Mouse (Mus musculus): ENCODE data around the gene Cacna2d3. TPM values are rescaled to one million over a fixed set of nuclear protein-coding genes. Genes with fewer than 3 reads are reported as not detected.
A peak's percentile ranks its signal among the peaks of the same experiment; 100 is the strongest.

Cacna2d3 gene
- polyA plus RNA-seq, 1 experiment from 2014 or later: 1.1 TPM

- no peaks in the 10 kb centered on the region for H3K9me3 ChIP-seq
- no peaks in the 10 kb centered on the region for H3K27me3 ChIP-seq (ENCODE audit: insufficient read depth, poor library complexity, severe bottlenecking)
- H3K4me3 ChIP-seq: peak overlapping the region; percentile 29; the same call in 1 of the 2 replicates
- H3K4me1 ChIP-seq: peaks cover 13% of the 10 kb centered on the region
- H3K36me3 ChIP-seq: no peaks in the 10 kb centered on the region
- DNase-seq (ENCODE audit: low spot score): peak; percentile 83
- 41% methylated on average over 11 of the region's 11 CpGs for WGBS
- H3K27ac ChIP-seq: 0 out of 2 replicates have a peak overlapping the region, but pooled peaks have one; percentile 42
Observed at GRCm38 (mm10) chr14:29179397-29179888, 542.2 kb downstream of the Cacna2d3 start.

- no peak for DNase-seq (ENCODE audit: low spot score)
- Histone ChIP-seq H3K4me3 (peak overlapping the region; percentile 29; the same call in 1 of the 2 replicates), H3K27me3 (ENCODE audit: insufficient read depth, poor library complexity, severe bottlenecking) (no peaks in the 10 kb centered on the region), H3K36me3 (no peaks in the 10 kb centered on the region), H3K9me3 (no peaks in the 10 kb centered on the region), H3K27ac (peak overlapping the region; percentile 44; the same call in 1 of the 2 replicates), H3K4me1 (peaks cover 13% of the 10 kb centered on the region)
- 50% methylated on average over 15 of the region's 15 CpGs for WGBS
Observed at GRCm38 (mm10) chr14:29178695-29179396, 542.8 kb downstream of the Cacna2d3 start.

GRCm38 (mm10) chr14:29174762-29175161 lies 546.9 kb downstream of the Cacna2d3 start:
- 89% methylated on average over 3 of the region's 3 CpGs for WGBS

GRCm38 (mm10) chr14:29172207-29172606 lies 549.5 kb downstream of the Cacna2d3 start:
- 83% methylated on average over 2 of the region's 2 CpGs for WGBS
- peak; percentile 66 for DNase-seq (ENCODE audit: low spot score)
- Histone ChIP-seq H3K4me3 (no peak overlapping the region), H3K9me3 (no peaks in the 10 kb centered on the region), H3K4me1 (no peaks in the 10 kb centered on the region), H3K27ac (no peak overlapping the region; the same call in 1 of the 2 replicates), H3K36me3 (no peaks in the 10 kb centered on the region), H3K27me3 (ENCODE audit: insufficient read depth, poor library complexity, severe bottlenecking) (no peaks in the 10 kb centered on the region)

More at GRCm38 (mm10) chr14:29174762-29175161, 546.9 kb downstream of the Cacna2d3 start:
- Histone ChIP-seq H3K27me3 (ENCODE audit: insufficient read depth, poor library complexity, severe bottlenecking) (no peaks in the 10 kb centered on the region), H3K9me3 (no peaks in the 10 kb centered on the region), H3K27ac (no peak overlapping the region), H3K36me3 (no peaks in the 10 kb centered on the region), H3K4me3 (no peak overlapping the region), H3K4me1 (peaks cover 12% of the 10 kb centered on the region)
- no peak for DNase-seq (ENCODE audit: low spot score)

GRCm38 (mm10) chr14:29164653-29165030 lies 557.0 kb downstream of the Cacna2d3 start:
- Histone ChIP-seq H3K4me3 (no peak overlapping the region), H3K4me1 (peaks cover 8% of the 10 kb centered on the region; the same call in 1 of the 2 replicates), H3K9me3 (no peaks in the 10 kb centered on the region), H3K27ac (no peak overlapping the region), H3K27me3 (ENCODE audit: insufficient read depth, poor library complexity, severe bottlenecking) (no peaks in the 10 kb centered on the region), H3K36me3 (no peaks in the 10 kb centered on the region)
- WGBS: 74% methylated on average over 6 of the region's 6 CpGs
- no peak for DNase-seq (ENCODE audit: low spot score)

GRCm38 (mm10) chr14:29163998-29164652 lies 557.5 kb downstream of the Cacna2d3 start:
- Histone ChIP-seq H3K4me3 (no peak overlapping the region), H3K27me3 (ENCODE audit: insufficient read depth, poor library complexity, severe bottlenecking) (no peaks in the 10 kb centered on the region), H3K36me3 (no peaks in the 10 kb centered on the region), H3K9me3 (no peaks in the 10 kb centered on the region), H3K4me1 (peaks cover 8% of the 10 kb centered on the region; the same call in 1 of the 2 replicates), H3K27ac (no peak overlapping the region)
- peak; percentile 35 for DNase-seq (ENCODE audit: low spot score)
- WGBS: 72% methylated on average over 4 of the region's 4 CpGs

GRCm38 (mm10) chr14:29159803-29160202 lies 561.9 kb downstream of the Cacna2d3 start:
- no peaks in the 10 kb centered on the region for H3K9me3 ChIP-seq
- no peaks in the 10 kb centered on the region for H3K27me3 ChIP-seq (ENCODE audit: insufficient read depth, poor library complexity, severe bottlenecking)
- no peak overlapping the region for H3K4me3 ChIP-seq
- H3K4me1 ChIP-seq: no peaks in the 10 kb centered on the region
- no peak for DNase-seq (ENCODE audit: low spot score)
- WGBS: 89% methylated on average over 3 of the region's 3 CpGs
- H3K36me3 ChIP-seq: no peaks in the 10 kb centered on the region
- no peak overlapping the region for H3K27ac ChIP-seq

GRCm38 (mm10) chr14:29157096-29157495 lies 564.6 kb downstream of the Cacna2d3 start:
- Histone ChIP-seq H3K36me3 (no peaks in the 10 kb centered on the region), H3K4me3 (no peak overlapping the region), H3K27ac (no peak overlapping the region), H3K9me3 (no peaks in the 10 kb centered on the region), H3K4me1 (no peaks in the 10 kb centered on the region), H3K27me3 (ENCODE audit: insufficient read depth, poor library complexity, severe bottlenecking) (no peaks in the 10 kb centered on the region)
- DNase-seq (ENCODE audit: low spot score): no peak
- WGBS: 89% methylated on average over 5 of the region's 5 CpGs

- no peak for DNase-seq (ENCODE audit: low spot score)
- Histone ChIP-seq H3K36me3 (no peaks in the 10 kb centered on the region), H3K27me3 (ENCODE audit: insufficient read depth, poor library complexity, severe bottlenecking) (no peaks in the 10 kb centered on the region), H3K27ac (no peak overlapping the region), H3K4me3 (no peak overlapping the region), H3K4me1 (no peaks in the 10 kb centered on the region), H3K9me3 (no peaks in the 10 kb centered on the region)
- 57% methylated on average over 2 of the region's 2 CpGs for WGBS
Observed at GRCm38 (mm10) chr14:29144184-29144583, 577.5 kb downstream of the Cacna2d3 start.

GRCm38 (mm10) chr14:29137614-29138013 lies 584.0 kb downstream of the Cacna2d3 start:
- H3K27ac ChIP-seq: no peak overlapping the region
- DNase-seq (ENCODE audit: low spot score): no peak
- H3K4me1 ChIP-seq: no peaks in the 10 kb centered on the region
- WGBS: 77% methylated on average over 7 of the region's 7 CpGs
- H3K9me3 ChIP-seq: no peaks in the 10 kb centered on the region
- H3K36me3 ChIP-seq: no peaks in the 10 kb centered on the region
- H3K4me3 ChIP-seq: no peak overlapping the region
- no peaks in the 10 kb centered on the region for H3K27me3 ChIP-seq (ENCODE audit: insufficient read depth, poor library complexity, severe bottlenecking)

GRCm38 (mm10) chr14:29137006-29137579 lies 584.6 kb downstream of the Cacna2d3 start:
- 67% methylated on average over 10 of the region's 10 CpGs for WGBS
- H3K36me3 ChIP-seq: no peaks in the 10 kb centered on the region

GRCm38 (mm10) chr14:29134901-29135300 lies 586.8 kb downstream of the Cacna2d3 start:
- Histone ChIP-seq H3K36me3 (no peaks in the 10 kb centered on the region), H3K4me3 (no peak overlapping the region), H3K4me1 (no peaks in the 10 kb centered on the region), H3K9me3 (no peaks in the 10 kb centered on the region), H3K27ac (no peak overlapping the region), H3K27me3 (ENCODE audit: insufficient read depth, poor library complexity, severe bottlenecking) (no peaks in the 10 kb centered on the region)
- 72% methylated on average over 5 of the region's 5 CpGs for WGBS
- DNase-seq (ENCODE audit: low spot score): no peak

More at GRCm38 (mm10) chr14:29137006-29137579, 584.6 kb downstream of the Cacna2d3 start:
- Histone ChIP-seq H3K4me1 (no peaks in the 10 kb centered on the region), H3K27me3 (ENCODE audit: insufficient read depth, poor library complexity, severe bottlenecking) (no peaks in the 10 kb centered on the region), H3K4me3 (no peak overlapping the region), H3K27ac (no peak overlapping the region), H3K9me3 (no peaks in the 10 kb centered on the region)
- DNase-seq (ENCODE audit: low spot score): no peak

- H3K27me3 ChIP-seq (ENCODE audit: insufficient read depth, poor library complexity, severe bottlenecking): no peaks in the 10 kb centered on the region
- H3K4me1 ChIP-seq: no peaks in the 10 kb centered on the region
- no peak overlapping the region for H3K4me3 ChIP-seq
- H3K27ac ChIP-seq: no peak overlapping the region
- no peak for DNase-seq (ENCODE audit: low spot score)
- no peaks in the 10 kb centered on the region for H3K9me3 ChIP-seq
- H3K36me3 ChIP-seq: no peaks in the 10 kb centered on the region
Observed at GRCm38 (mm10) chr14:29130511-29130910, 591.2 kb downstream of the Cacna2d3 start.

All from heart, embryonic 10.5 days (tissue).